Mouse (Mus musculus) lung, embryonic 14.5 days (tissue): ENCODE results near the gene Cdadc1. TPM values are rescaled to one million over a fixed set of nuclear protein-coding genes. Genes with fewer than 3 reads are reported as not detected.

Experiments
- ATAC-seq: fragments of 200-750 bp; cut with Nextera tagmentation; 2 replicates; pipeline ENCODE4 v1.8.0; 2017; ENCODE audit warnings: mild to moderate bottlenecking, moderate TSS enrichment, moderate library complexity; ENCODE audit not compliant: insufficient read depth
- DNase-seq: peaks from one replicate; pipeline ENCODE4 v3.0.0-alpha.2; 2015
- H3K27ac ChIP-seq: fragments of 300-500 bp; sonication (generic); 2 replicates; pipeline ENCODE4 v1.5.1; 2014; ENCODE audit warnings: low read depth, mild to moderate bottlenecking, moderate library complexity
- H3K27me3 ChIP-seq: fragments of 300-500 bp; sonication (generic); 2 replicates; pipeline ENCODE4 v1.6.1; 2014; ENCODE audit warnings: low read length, control low read depth; ENCODE audit not compliant: insufficient read depth
- H3K36me3 ChIP-seq: fragments of 300-500 bp; sonication (generic); 2 replicates; pipeline ENCODE4 v1.6.1; 2014; ENCODE audit warnings: control low read depth; ENCODE audit not compliant: insufficient read depth
- H3K4me1 ChIP-seq: fragments of 300-500 bp; sonication (generic); 2 replicates; pipeline ENCODE4 v1.6.1; 2014; ENCODE audit warnings: antibody characterized with exemption, control low read depth; ENCODE audit not compliant: insufficient read depth
- H3K4me2 ChIP-seq: fragments of 300-500 bp; sonication (generic); 2 replicates; pipeline ENCODE4 v1.6.1; 2014; ENCODE audit warnings: mild to moderate bottlenecking
- H3K4me3 ChIP-seq: fragments of 300-500 bp; sonication (generic); 2 replicates; pipeline ENCODE4 v1.5.1; 2014; ENCODE audit warnings: low read depth, low read length
- H3K9ac ChIP-seq: fragments of 300-500 bp; sonication (generic); 2 replicates; pipeline ENCODE4 v1.6.1; 2014
- H3K9me3 ChIP-seq: fragments of 300-500 bp; sonication (generic); 2 replicates; pipeline ENCODE4 v1.6.1; 2016; ENCODE audit warnings: low read depth, low read length, control low read depth
- CTCF ChIP-seq: IDR thresholded peaks from 2 replicates; pipeline ENCODE4 v1.5.1; 2016; ENCODE audit warnings: antibody characterized with exemption, low read depth
- WGBS: fragments of 180-500 bp; shearing (Covaris S2); extraction: QIAGEN DNeasy Blood & Tissue Kit; methylation state at CpG from one replicate; pipeline ENCODE4 v1.1.7; 2014; 5-methylcytosine and 5-hydroxymethylcytosine counted together
- polyA plus RNA-seq: library from polyadenylated mRNA; unstranded; fragments of >200 nt; fragmentation: Nextera tagmentation; extraction: Ambion mirVana; gene quantifications from 2 replicates; pipeline ENCODE4 v1.2.1, GENCODE M21; 2014

Cdadc1 gene
- polyA plus RNA-seq, 1 experiment from 2014 or later = 32.5 TPM

DNA sequence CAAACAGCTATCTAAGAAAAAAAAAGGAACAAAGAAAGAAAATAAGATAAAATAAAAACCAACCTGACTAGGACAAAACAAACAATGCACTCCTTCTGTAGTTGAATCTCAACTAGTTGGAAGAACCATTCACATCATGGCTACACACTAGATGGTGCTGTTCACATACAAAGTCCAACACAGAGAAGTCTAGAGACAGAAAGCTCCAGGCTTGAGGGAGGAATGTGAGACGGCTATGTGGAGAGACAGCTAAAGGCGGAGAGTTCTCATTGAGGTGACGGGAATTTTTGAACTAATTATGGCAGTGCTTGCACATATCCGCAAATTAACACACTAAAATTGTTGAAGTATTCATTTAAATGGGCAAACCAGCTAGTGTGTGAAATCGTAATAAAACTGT is 43.7 kb downstream of the Cdadc1 start:
- Histone ChIP-seq H3K9me3 (no peaks in the 10 kb centered on the region), H3K4me3 (no peak overlapping the region), H3K4me2 (no peak overlapping the region), H3K27me3 (no peaks in the 10 kb centered on the region), H3K36me3 (no peaks in the 10 kb centered on the region), H3K4me1 (no peaks in the 10 kb centered on the region; the same call in 1 of the 2 replicates), H3K27ac (no peak overlapping the region), H3K9ac (no peak overlapping the region)
- TF ChIP-seq CTCF = peak; percentile 55
- ATAC-seq (peak; percentile 29; the same call in 1 of the 2 replicates), DNase-seq (peak; percentile 70)
- WGBS = 63% methylated on average over 5 of the region's 5 CpGs

DNA sequence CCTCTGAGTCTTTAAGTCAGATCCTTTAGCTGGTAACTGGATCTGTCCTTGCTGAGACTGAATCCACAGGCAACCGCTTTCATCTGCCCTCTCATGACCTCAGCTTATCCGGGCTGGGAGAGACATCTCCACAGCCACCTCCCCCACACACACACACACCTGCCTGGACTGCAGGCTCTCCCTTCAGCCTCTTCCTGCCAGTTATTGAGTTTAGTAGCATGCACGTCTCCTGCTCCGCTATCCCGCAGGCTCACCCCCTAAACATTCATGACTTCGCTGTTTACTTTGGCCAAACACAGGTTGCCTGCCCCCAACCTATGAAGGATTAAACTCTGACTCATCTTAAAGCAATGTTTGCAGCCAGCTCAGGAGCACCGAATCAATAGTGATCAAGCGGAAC is 45.8 kb downstream of the Cdadc1 start:
- no peak for ATAC-seq
- no peaks in the 10 kb centered on the region for H3K27me3 ChIP-seq
- no peak for TF ChIP-seq CTCF
- H3K4me3 ChIP-seq = no peak overlapping the region
- H3K9me3 ChIP-seq = no peaks in the 10 kb centered on the region
- H3K9ac ChIP-seq = no peak overlapping the region
- H3K27ac ChIP-seq = no peak overlapping the region
- peaks cover 4% of the 10 kb centered on the region; the same call in 1 of the 2 replicates for H3K4me1 ChIP-seq
- 35% methylated on average over 8 of the region's 8 CpGs for WGBS
- H3K4me2 ChIP-seq = no peak overlapping the region
- no peaks in the 10 kb centered on the region for H3K36me3 ChIP-seq
- DNase-seq = no peak

GRCm38 (mm10) chr14:59550841-59551240 is 46.9 kb downstream of the Cdadc1 start:
- ATAC-seq = no peak
- Histone ChIP-seq H3K9ac (no peak overlapping the region), H3K4me2 (no peak overlapping the region), H3K36me3 (no peaks in the 10 kb centered on the region), H3K4me1 (peaks cover 4% of the 10 kb centered on the region; the same call in 1 of the 2 replicates), H3K4me3 (no peak overlapping the region), H3K27ac (no peak overlapping the region), H3K27me3 (no peaks in the 10 kb centered on the region), H3K9me3 (no peaks in the 10 kb centered on the region)
- 63% methylated on average over 2 of the region's 2 CpGs for WGBS
- TF ChIP-seq CTCF = no peak
- no peak for DNase-seq

GRCm38 (mm10) chr14:59549106-59549505 is 48.7 kb downstream of the Cdadc1 start:
- peak; percentile 7; the same call in 1 of the 2 replicates for TF ChIP-seq CTCF
- WGBS = 67% methylated on average over 6 of the region's 6 CpGs
- Histone ChIP-seq H3K9me3 (no peaks in the 10 kb centered on the region), H3K9ac (no peak overlapping the region), H3K4me1 (peaks cover 4% of the 10 kb centered on the region; the same call in 1 of the 2 replicates), H3K27me3 (no peaks in the 10 kb centered on the region), H3K4me2 (no peak overlapping the region), H3K27ac (peak overlapping the region; percentile 56), H3K36me3 (no peaks in the 10 kb centered on the region), H3K4me3 (no peak overlapping the region)
- peak; percentile 41 for DNase-seq
- 0 out of 2 replicates have a peak, but pooled peaks have one; percentile 31 for ATAC-seq

- Histone ChIP-seq H3K4me3 (no peak overlapping the region), H3K9me3 (no peaks in the 10 kb centered on the region), H3K27ac (0 out of 2 replicates have a peak overlapping the region, but pooled peaks have one; percentile 9), H3K4me2 (no peak overlapping the region), H3K36me3 (no peaks in the 10 kb centered on the region), H3K4me1 (peaks cover 4% of the 10 kb centered on the region; the same call in 1 of the 2 replicates), H3K27me3 (no peaks in the 10 kb centered on the region), H3K9ac (no peak overlapping the region)
- WGBS = 29% methylated on average over 2 of the region's 2 CpGs
- ATAC-seq (peak; percentile 78), DNase-seq (peak; percentile 64)
- no peak for TF ChIP-seq CTCF
Measured at GRCm38 (mm10) chr14:59548532-59548931, 49.2 kb downstream of the Cdadc1 start.

DNA sequence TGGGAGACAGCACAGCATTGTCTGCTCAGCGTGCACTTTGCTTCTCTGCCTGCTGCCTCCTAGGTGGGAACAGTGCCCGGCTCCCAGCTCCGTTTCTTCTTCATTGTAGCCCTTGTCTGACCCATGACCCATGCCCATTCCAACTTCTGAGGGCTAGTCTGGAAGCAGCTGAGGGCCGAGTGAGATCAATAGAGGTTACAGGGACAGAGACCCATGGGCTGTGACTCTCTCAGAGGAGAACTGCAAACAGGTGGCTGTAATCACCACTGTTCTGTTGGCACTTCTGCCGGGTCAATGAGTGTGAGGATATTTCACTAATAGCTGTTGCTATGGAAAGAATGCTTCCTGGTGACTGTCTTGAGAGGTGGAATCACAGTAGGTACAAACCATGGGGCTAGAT is 50.2 kb downstream of the Cdadc1 start:
- Histone ChIP-seq H3K36me3 (no peaks in the 10 kb centered on the region), H3K27me3 (no peaks in the 10 kb centered on the region), H3K9ac (no peak overlapping the region), H3K4me2 (no peak overlapping the region), H3K4me1 (peaks cover 4% of the 10 kb centered on the region; the same call in 1 of the 2 replicates), H3K27ac (no peak overlapping the region), H3K4me3 (no peak overlapping the region), H3K9me3 (no peaks in the 10 kb centered on the region)
- ATAC-seq (no peak), DNase-seq (no peak)
- WGBS = 49% methylated on average over 5 of the region's 5 CpGs
- no peak for TF ChIP-seq CTCF

- no peak for ATAC-seq
- Histone ChIP-seq H3K4me1 (peaks cover 4% of the 10 kb centered on the region; the same call in 1 of the 2 replicates), H3K36me3 (no peaks in the 10 kb centered on the region), H3K4me2 (no peak overlapping the region), H3K27ac (no peak overlapping the region), H3K9ac (no peak overlapping the region), H3K9me3 (no peaks in the 10 kb centered on the region), H3K4me3 (no peak overlapping the region), H3K27me3 (no peaks in the 10 kb centered on the region)
- TF ChIP-seq CTCF = no peak
- WGBS = 71% methylated on average over 7 of the region's 7 CpGs
- no peak for DNase-seq
Measured at GRCm38 (mm10) chr14:59546162-59546880, 51.4 kb downstream of the Cdadc1 start.
